Mouse (Mus musculus) E14TG2a.4 (cell line): ENCODE results near the gene Eya4.

Experiments
- CTCF ChIP-seq: conservative IDR thresholded peaks from 2 replicates; pipeline ENCODE4 v1.5.1; 2014; ENCODE audit warnings: low read length
- NANOG ChIP-seq: IDR thresholded peaks from 2 replicates; pipeline ENCODE4 v1.6.1; 2014; ENCODE audit warnings: borderline replicate concordance, low read length, mixed read lengths
- POU5F1 ChIP-seq: IDR thresholded peaks from 2 replicates; pipeline ENCODE4 v1.6.1; 2014; ENCODE audit warnings: low read length, borderline replicate concordance

GRCm38 (mm10) chr10:23277371-23277770 lies 73.2 kb downstream of the Eya4 start:
- TF ChIP-seq CTCF (no peak), NANOG (no peak), POU5F1 (no peak)
